Mouse (Mus musculus): ENCODE measurements around the gene Pde3a.

The Pde3a gene

GRCm38 (mm10) chr6:141495634-141496418, 246.8 kb downstream of the Pde3a start:
- no peak for DNase-seq (ENCODE audit: low spot score)

DNA sequence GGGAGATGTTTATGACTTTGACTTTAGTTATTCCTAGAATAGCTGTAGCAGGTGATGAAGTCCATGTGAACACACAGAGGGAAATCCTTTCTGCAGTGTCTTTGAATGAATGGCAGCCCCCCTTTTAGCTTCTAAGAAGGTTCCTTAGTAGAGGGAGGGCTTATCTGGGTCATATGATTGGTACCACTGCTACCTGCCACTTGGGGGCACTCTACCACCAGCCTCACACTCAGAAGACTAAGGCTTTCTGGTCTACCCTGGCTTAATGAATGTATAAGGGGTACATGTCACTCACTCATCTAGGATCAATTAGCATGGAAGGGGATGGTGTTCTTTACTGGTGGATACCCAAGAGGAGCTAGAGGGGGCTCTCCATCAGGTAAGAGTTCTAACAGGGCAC, 250.4 kb downstream of the Pde3a start:
- no peak for DNase-seq (ENCODE audit: low spot score)

GRCm38 (mm10) chr6:141501171-141501570, 252.1 kb downstream of the Pde3a start:
- no peak for DNase-seq (ENCODE audit: low spot score)

GRCm38 (mm10) chr6:141522541-141522940, 273.5 kb downstream of the Pde3a start:
- no peak for DNase-seq (ENCODE audit: low spot score)

- DNase-seq (ENCODE audit: low spot score) = no peak
Measured at GRCm38 (mm10) chr6:141523747-141524640, 274.9 kb downstream of the Pde3a start, which contains the start of gene Slco1c1. Slco1c1 (plus strand) TSS chr6:141524368.

DNA sequence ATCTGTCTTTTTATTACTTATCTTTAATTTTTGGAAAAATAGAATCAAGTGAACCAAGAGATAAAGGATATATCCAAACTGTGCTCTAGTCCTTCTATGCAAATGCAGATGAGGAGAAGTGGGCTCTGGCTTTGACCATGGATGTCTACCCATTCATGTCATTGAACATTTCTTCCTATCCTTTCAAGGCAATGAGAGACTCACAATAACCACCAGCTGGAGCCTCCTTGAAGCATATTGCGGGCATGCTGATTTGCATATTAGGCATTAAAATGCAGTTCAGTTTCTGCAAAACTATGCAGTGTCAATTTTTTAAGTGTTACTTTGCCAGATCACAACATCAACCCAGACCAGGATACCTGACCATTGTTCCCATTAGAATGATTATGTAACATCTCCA, 276.7 kb downstream of the Pde3a start:
- DNase-seq (ENCODE audit: low spot score) = no peak

- no peak for DNase-seq (ENCODE audit: low spot score)
Measured at GRCm38 (mm10) chr6:141530865-141531264, 281.8 kb downstream of the Pde3a start.

DNA sequence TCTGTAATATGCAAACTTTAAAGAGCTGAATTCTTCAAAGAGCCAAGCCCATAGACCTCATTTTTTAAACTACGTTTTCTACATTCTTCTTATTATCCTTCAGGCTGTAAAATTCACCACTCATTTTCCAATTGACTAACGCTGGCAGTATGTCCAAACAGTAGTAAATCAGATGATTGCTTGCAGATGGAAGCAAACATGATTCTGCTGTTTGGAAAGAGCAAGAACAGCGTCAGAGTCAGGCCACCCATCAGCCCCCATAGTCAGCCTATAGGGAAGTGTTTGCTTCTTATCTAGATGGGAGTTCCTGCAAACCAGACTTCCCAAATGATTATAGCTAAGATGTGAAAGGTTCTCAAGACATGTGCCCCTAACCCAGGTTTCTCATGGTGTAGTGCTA, 288.2 kb downstream of the Pde3a start:
- no peak for DNase-seq (ENCODE audit: low spot score)

DNA sequence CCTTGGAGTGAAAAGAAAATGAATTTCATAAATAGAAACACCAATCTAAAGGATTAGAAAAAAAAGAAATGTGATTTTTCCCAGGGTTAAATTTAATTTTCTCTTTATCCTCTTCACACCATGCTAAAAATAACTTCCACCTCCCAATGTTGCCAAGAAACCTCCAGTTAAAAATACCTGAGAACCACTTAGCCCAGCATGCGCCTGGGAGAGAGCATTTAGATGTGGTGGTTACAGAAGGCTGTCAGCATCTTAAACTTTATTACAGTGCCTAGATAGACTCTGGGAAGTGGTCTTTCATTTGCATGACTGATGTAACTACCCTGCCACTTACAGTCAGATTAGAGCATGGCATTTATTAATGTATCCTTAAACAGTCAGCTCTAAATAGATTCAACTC, 292.1 kb downstream of the Pde3a start:
- no peak for DNase-seq (ENCODE audit: low spot score)

DNA sequence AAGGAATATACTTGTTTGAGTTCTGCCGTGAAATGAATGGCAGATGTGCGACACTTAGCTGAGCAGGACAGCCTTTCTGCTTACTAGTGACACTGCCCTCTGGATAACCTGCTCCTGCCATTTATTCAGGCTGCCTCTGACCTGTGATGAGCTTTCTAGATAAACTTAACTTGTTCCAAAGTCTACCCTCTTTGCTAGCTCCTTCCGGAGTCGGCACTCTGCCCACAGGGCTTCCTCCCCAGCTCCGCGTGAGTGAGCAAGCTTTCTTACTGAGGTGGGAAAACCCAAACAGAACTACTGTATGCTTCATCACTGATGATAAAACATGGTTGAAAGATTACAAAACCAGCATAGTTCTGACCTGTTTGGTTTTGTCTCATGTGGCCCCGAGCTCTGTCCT, 294.3 kb downstream of the Pde3a start:
- DNase-seq (ENCODE audit: low spot score) = no peak

Measured in left cerebral cortex, adult 11 months (tissue).